Mouse (Mus musculus): ENCODE results near the gene 4931423N10Rik.
"Not testable (repeated sequence)": the region's sequence is repeated elsewhere in the genome, so short reads cannot be mapped to it uniquely, and the experiment has no call there.

4931423N10Rik gene

DNA sequence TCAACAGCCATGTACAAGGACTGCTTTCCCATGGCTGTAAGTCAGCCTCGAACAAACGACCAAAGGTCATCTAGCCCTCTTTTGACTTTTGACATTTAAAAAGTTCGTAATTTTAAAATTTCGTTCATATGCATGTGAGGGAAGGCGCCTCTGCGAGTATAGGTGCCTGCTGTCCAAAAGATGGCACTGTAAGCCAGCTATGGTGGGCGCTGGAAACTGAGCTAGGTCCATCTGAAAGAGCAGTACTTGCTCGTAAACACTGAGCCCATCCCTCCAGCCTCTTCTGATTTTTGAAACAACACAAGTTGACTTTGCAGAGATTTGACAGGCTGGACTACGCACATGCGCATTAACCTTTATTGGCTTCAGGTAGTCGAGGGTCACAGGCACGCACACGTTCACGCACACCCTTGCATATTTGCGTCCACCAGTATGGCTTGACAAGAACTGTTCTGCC is at the start of gene 4931423N10Rik:
Gene 4931423N10Rik, plus strand, starts transcription at position 407 of the 457 bp plus-strand sequence.
- no peak for DNase-seq (ENCODE audit: low read depth, low spot score)

DNA sequence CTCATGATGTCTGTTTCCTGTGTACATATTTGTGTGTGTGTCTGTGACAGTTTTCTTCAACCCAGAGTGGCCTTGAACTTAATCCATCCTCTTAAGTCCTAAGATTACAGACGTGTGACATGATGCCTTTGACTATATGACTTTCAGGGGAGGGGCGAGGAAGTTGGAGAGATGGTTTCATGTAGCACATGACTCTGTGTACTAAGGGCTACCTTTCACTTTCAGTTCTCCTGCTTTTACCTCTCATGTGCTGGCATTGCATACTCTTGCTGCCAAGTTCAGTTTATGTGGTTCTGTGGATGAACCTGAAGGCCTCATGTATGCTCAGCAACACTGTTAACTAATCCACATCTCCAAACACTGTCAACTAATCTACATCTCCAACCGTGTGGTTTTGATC is 35.0 kb upstream of the 4931423N10Rik start:
- no peak for DNase-seq (ENCODE audit: low read depth, low spot score)

DNA sequence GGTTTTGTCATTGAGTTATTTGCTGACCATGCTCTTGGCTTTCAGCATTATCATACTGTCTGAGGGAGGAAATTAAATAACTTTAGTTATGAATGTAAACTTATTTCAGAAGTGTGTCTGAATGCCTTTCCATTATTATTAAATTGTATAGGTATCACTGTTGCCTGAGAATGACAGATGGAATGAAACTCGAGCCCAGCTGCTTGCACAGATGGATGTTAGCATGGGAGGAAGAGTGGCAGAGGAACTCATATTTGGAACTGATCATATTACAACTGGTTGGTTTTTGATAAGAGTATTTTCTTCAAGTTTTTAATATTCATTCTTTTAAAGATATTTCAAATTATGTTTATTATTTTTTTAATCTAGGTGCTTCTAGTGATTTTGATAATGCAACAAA is 12.9 kb upstream of the 4931423N10Rik start:
- DNase-seq (ENCODE audit: low read depth, low spot score): no peak

DNA sequence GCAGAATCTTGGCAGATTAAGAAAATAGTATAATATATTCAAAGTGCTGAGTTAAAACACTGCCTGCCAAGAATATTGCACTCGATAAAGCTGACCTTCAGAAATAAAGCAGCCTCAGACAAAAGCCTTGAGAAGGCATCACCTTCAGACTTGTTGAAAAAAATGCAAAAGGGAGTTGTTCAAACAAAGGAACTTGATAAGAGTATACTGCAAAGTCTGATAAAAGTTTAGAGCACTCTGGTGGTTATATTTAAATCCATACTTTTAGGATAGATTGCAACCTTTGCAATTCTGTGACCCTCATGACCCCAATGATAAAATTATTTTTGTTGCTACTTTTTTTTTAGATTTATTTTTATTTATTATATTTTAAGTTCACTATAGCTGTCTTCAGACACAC is 6.2 kb upstream of the 4931423N10Rik start:
- no peak for DNase-seq (ENCODE audit: low read depth, low spot score)

DNA sequence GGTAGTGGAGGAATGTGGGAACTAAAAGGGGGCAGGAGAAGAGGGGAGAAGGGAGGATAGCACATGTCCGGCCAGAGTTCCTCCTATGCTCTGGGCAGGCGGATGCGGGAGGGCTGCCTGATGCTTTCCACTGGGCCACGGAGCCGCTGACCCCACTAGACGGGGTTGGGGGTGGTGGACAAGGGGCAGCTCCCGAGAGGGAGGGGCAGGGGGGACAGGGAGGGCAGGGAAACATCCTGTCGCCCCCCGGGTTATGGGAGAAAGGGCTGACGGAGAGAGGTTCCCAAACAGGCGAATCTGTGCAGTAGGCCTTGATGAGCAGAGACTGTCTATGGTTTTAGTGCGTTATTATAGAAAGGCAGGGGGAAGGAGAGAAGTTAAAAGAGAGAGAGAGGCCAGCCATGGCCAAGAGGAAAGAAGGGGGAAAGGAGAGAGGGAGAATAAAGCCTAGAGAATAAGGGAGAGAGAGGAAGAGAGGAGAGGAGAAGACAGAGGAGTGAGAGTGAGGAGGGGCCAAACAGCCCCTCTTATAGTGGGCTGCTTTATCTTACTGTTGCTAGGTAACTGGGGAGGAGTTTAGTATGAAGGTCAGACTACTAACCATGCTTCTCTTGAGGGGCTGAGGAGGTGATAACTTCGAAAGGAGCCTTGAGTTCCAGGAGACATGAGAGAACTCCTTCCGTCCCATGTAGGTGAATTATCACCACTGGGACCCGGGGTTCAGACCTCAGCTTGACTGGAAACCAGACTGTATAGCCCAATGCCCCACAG is 4.2 kb upstream of the 4931423N10Rik start:
- no peak for DNase-seq (ENCODE audit: low read depth, low spot score)

DNA sequence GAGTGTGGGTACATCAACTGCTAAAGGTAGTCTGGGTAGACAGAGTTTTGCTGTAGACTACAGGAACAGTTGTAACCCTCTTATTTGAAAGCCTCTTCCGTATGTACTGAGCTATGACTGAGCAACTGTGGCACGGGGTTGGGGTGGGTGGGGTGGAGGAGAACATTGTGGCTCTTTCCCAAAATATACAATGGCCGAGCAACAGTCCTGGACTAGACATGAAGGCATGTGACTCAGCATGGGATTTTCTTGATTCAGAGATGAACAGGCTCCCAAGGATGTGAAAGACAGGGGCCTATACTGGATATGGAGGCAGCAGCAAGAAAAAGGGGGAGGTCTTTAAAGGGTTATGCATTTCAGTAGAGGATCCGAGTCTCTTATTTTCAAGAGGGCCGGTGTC is 6.4 kb downstream of the 4931423N10Rik start:
- no peak for DNase-seq (ENCODE audit: low read depth, low spot score)

DNA sequence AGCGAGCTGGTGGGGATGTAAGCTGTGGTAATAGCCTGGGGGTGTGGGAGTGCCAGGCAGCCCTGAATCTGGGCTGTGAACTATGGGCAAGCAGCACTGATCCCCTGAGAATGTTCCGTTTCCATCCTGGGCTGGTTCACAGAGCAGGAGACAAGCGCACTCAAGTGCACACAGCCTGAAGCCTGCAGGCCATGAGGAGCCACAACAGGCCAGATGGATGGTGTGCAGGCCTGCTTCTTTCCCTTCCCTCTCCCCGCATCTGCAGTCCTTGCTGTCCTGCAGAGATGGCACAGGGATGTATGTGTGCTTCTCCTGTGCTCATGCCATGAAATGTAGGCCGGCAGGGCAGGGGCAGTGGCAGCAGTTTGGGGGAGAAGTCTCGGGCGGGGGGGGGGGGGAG is 17.9 kb downstream of the 4931423N10Rik start:
- DNase-seq (ENCODE audit: low read depth, low spot score): no peak

DNA sequence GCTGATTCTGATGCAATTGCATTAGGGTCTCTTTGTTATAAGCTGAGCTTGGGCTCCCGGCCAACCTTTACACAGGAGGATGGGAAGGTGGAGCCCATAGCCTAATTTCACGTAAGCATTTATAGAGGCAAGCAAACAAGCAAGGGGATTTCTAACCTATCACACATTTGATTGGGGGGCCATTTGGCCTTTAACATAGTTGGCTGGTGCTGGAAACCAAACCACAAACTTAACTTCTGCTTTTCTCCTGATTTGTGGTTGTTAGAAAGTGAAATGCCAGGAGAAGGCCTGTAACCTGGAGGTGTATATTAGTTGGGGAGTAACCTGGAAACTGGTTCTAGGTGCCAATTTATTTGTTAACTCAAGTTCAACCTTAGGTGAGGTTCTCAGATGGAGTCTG is 21.2 kb downstream of the 4931423N10Rik start:
- no peak for DNase-seq (ENCODE audit: low read depth, low spot score)

DNA sequence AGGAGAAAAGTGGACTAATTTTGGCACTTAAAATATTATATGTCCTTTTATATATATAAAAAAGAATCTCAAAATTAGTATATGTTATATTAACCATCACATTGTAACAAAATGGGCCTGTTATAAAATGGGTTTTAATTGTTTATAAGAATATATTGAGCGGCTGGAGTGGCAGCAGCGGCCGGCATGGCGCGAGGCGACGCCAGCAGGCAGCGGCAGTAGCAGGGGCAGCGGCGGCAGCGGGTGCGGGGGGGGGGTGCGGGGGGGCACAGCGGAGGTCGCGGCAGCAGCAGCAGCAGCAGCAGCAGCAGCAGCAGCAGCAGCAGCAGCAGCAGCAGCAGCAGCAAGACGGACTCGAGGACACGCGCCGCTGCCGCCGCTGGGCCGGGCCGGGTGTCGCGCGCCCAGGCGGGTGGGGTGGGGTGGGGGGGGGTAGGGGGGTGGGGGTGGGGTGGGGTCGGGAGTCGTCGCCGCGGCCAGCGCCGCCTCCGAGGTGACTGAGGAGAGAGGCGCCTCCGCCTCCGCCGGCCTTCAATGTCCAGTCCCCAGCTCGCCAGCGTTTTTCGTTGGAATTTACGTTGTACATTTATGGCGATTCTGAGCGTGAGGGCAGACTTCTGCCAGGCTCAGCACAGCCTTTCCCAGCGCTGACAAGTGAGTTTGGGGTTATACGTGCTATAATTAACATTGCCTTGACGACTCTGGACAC is 26.9 kb downstream of the 4931423N10Rik start:
- DNase-seq (ENCODE audit: low read depth, low spot score): no peak

DNA sequence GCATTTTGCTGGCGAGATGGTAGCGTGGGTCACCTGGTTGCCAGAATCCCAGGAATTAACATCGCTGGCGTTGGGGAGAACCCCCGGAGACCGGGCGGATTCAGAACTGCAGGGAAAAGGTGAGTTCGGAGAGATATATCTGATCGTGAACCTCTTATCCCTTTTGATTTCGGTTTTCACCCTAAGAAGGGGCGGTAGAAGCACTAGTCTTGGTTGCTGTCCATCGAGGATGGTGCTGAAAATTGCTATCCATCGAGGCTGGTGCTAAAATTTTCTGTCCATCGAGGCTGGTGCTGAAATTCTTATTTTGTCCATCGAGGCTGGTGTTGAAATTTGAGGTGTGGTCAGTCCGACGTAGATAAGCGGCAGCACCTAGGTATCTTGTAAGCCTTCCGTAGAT is 83.7 kb downstream of the 4931423N10Rik start:
- not testable (repeated sequence) for DNase-seq (ENCODE audit: low read depth, low spot score)

DNA sequence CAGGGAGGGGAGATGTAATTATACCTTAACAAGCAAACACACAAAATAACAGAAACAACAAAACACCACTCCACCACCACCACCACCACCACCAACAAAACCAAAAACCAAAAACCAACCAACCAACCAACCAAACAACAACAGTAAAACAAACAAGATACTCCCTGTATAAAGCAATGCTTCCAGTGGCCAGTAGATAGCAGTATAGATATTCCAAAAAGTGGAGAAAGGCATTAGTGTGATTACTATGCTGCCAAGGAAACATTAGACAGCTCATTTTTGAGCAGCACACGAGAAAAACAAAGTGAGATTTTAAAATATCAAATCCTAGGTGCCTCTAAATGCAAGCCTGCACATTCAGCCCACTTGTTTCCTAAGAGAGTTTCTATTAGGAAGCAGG is 107.6 kb downstream of the 4931423N10Rik start:
- no peak for DNase-seq (ENCODE audit: low read depth, low spot score)

Data from skeletal muscle tissue, adult 2 months (tissue).